Comparison of ENCODE assay signal across 8 mouse cellular contexts in genomic region chr13:31821050-31821449, GRCm38 (mm10). TPM values are rescaled to one million over a fixed set of nuclear protein-coding genes. Genes with fewer than 3 reads are reported as not detected.
DNase-seq lines count a peak whose midpoint lies in the region; ATAC-seq and TF ChIP-seq lines count a peak whose summit lies in the region.

No protein-coding gene starts in this region.

- TF ChIP-seq CTCF in intestine, postnatal 0 days (IDR thresholded peaks at IDR 0.05; ENCODE audit: low read depth), result no peak

- no peak for DNase-seq in kidney, adult 11 months
- DNase-seq in forebrain, embryonic 10.5 days (ENCODE audit: extremely low spot score, low spot score), result no peak
- DNase-seq in neural tube, embryonic 10.5 days (ENCODE audit: extremely low spot score, low spot score), result peak; percentile 36
- no peak for DNase-seq in cerebellum, adult 9-11 months
- DNase-seq in urinary bladder, postnatal 10 days (ENCODE audit: low spot score), result no peak
- no peak for DNase-seq in lung, postnatal 10 days

- no peaks in the 10 kb centered on the region for H3K27me3 ChIP-seq in kidney, embryonic 14.5 days (ENCODE audit: control insufficient read depth, insufficient read depth, low read length)
- peaks cover 69% of the 10 kb centered on the region for H3K27me3 ChIP-seq in forebrain, embryonic 10.5 days (ENCODE audit: poor library complexity, severe bottlenecking)
- no peaks in the 10 kb centered on the region for H3K27me3 ChIP-seq in intestine, postnatal 0 days (replicated peaks; ENCODE audit: control insufficient read depth, insufficient read depth, low read length)

- no peak for ATAC-seq in kidney, embryonic 14.5 days (ENCODE audit: low FRiP score, low TSS enrichment)
- no peak for ATAC-seq in intestine, postnatal 0 days

- 0 out of 2 replicates have a peak overlapping the region, but pooled peaks have one; percentile 1 for H3K4me3 ChIP-seq in kidney, embryonic 14.5 days (ENCODE audit: low read length)
- H3K4me3 ChIP-seq in forebrain, embryonic 10.5 days, result peak overlapping the region; percentile 38; the same call in 1 of the 2 replicates
- H3K4me3 ChIP-seq in intestine, postnatal 0 days (ENCODE audit: low read depth, low read length), result peak overlapping the region; percentile 14; the same call in 1 of the 2 replicates

- peak overlapping the region; percentile 38 for H3K4me2 ChIP-seq in kidney, embryonic 14.5 days (replicated peaks; ENCODE audit: low read depth, low read length)
- H3K4me2 ChIP-seq in intestine, postnatal 0 days (replicated peaks; ENCODE audit: low read depth), result peak overlapping the region; percentile 55

- no peaks in the 10 kb centered on the region for H3K9me3 ChIP-seq in kidney, embryonic 14.5 days (ENCODE audit: control insufficient read depth, low read length)
- H3K9me3 ChIP-seq in forebrain, embryonic 10.5 days, result no peaks in the 10 kb centered on the region
- H3K9me3 ChIP-seq in intestine, postnatal 0 days (ENCODE audit: control insufficient read depth), result no peaks in the 10 kb centered on the region

- no peak overlapping the region for H3K27ac ChIP-seq in kidney, embryonic 14.5 days (ENCODE audit: low read depth, low read length)
- peak overlapping the region; percentile 68; the same call in 1 of the 2 replicates for H3K27ac ChIP-seq in forebrain, embryonic 10.5 days
- H3K27ac ChIP-seq in intestine, postnatal 0 days (ENCODE audit: low read depth, low read length), result no peak overlapping the region

- WGBS in kidney, embryonic 14.5 days, result 23% methylated on average over 6 of the region's 6 CpGs
- 14% methylated on average over 6 of the region's 6 CpGs for WGBS in forebrain, embryonic 10.5 days
- 42% methylated on average over 6 of the region's 6 CpGs for WGBS in intestine, postnatal 0 days

- no peaks in the 10 kb centered on the region for H3K36me3 ChIP-seq in kidney, embryonic 14.5 days (ENCODE audit: control insufficient read depth, insufficient read depth, low read length)
- H3K36me3 ChIP-seq in forebrain, embryonic 10.5 days (replicated peaks), result no peaks in the 10 kb centered on the region
- no peaks in the 10 kb centered on the region for H3K36me3 ChIP-seq in intestine, postnatal 0 days (ENCODE audit: control insufficient read depth, insufficient read depth)

- H3K9ac ChIP-seq in kidney, embryonic 14.5 days (ENCODE audit: low read depth, low read length), result 0 out of 2 replicates have a peak overlapping the region, but pooled peaks have one; percentile 36
- no peak overlapping the region for H3K9ac ChIP-seq in intestine, postnatal 0 days (ENCODE audit: low read depth, low read length)

- peaks cover 57% of the 10 kb centered on the region for H3K4me1 ChIP-seq in kidney, embryonic 14.5 days (ENCODE audit: control insufficient read depth, insufficient read depth, low read length)
- peaks cover 47% of the 10 kb centered on the region for H3K4me1 ChIP-seq in forebrain, embryonic 10.5 days
- H3K4me1 ChIP-seq in intestine, postnatal 0 days (replicated peaks; ENCODE audit: control insufficient read depth, insufficient read depth, low read length), result no peaks in the 10 kb centered on the region

RNA-seq across cellular contexts. Expression of gene Foxc1, which starts 14.6 kb away (rescaled TPM):
- 9.9 and 12.3 TPM in 2 replicates for polyA plus RNA-seq in kidney, embryonic 14.5 days (2014; fragmentation: Nextera tagmentation; extraction: Ambion mirVana)
- polyA plus RNA-seq in forebrain, embryonic 10.5 days (2016; fragmentation: Nextera tagmentation; extraction: Ambion mirVana), result 2.5 and 2.6 TPM in 2 replicates
- 0.08 and 0.12 TPM in 2 replicates for polyA plus RNA-seq in intestine, postnatal 0 days (2015; fragmentation: Nextera tagmentation; extraction: Ambion mirVana)
